Mouse (Mus musculus): ENCODE measurements around the gene Tmprss9.

GRCm38 (mm10) chr10:80921923-80922322 is 50.3 kb downstream of the Tmprss9 start:
- TF ChIP-seq POLR2A (IDR thresholded peaks at IDR 0.05; ENCODE audit: borderline replicate concordance, low read depth, low read length), result no peak
- no peak for TF ChIP-seq CTCF (IDR thresholded peaks at IDR 0.05; ENCODE audit: low read depth, low read length)
